In genomic region chr8:64841747-64842406, GRCm38 (mm10) we compare ENCODE assay signal across 11 mouse cellular contexts. TPM values are rescaled to one million over a fixed set of nuclear protein-coding genes. Genes with fewer than 3 reads are reported as not detected.
A peak's percentile ranks its signal among the peaks of the same experiment; 100 is the strongest.
DNase-seq lines count a peak whose midpoint lies in the region; ATAC-seq and TF ChIP-seq lines count a peak whose summit lies in the region.
"Had no signal": no experiment of that assay in that cellular context is flagged by ENCODE, and none has a peak within 500 bp of the region (broad histone marks: within the 10 kb centered on the region; RNA-seq: fewer than 3 reads in every experiment).

No protein-coding gene starts in this region.

- no peak for ATAC-seq in heart, embryonic 11.5 days (replicated peaks; ENCODE audit: insufficient number of reproducible peaks, low FRiP score, low TSS enrichment)
- peak; percentile 75; the same call in 1 of the 2 replicates for ATAC-seq in stomach, postnatal 0 days (ENCODE audit: low FRiP score, low TSS enrichment)
- no peak for ATAC-seq in midbrain, embryonic 16.5 days

- TF ChIP-seq EP300 in stomach, postnatal 0 days (optimal IDR thresholded peaks at IDR 0.05): no peak

- TF ChIP-seq CTCF in stomach, postnatal 0 days (IDR thresholded peaks at IDR 0.05; ENCODE audit: low read depth): no peak

- no peak overlapping the region for H3K4me2 ChIP-seq in heart, embryonic 11.5 days
- H3K4me2 ChIP-seq in stomach, postnatal 0 days (replicated peaks; ENCODE audit: low read depth): no peak overlapping the region
- H3K4me2 ChIP-seq in midbrain, embryonic 16.5 days (ENCODE audit: low read length): no peak overlapping the region
- H3K4me2 ChIP-seq: embryonic facial prominence, embryonic 12.5 days had no signal

- no peak overlapping the region for H3K4me3 ChIP-seq in heart, embryonic 11.5 days (ENCODE audit: low read depth, low read length)
- no peak overlapping the region for H3K4me3 ChIP-seq in stomach, postnatal 0 days (ENCODE audit: low read depth, low read length)
- no peak overlapping the region for H3K4me3 ChIP-seq in midbrain, embryonic 16.5 days (ENCODE audit: low read depth, low read length)
- H3K4me3 ChIP-seq: embryonic facial prominence, embryonic 12.5 days; megakaryocyte, embryonic 14.5 days had no signal

- peak; percentile 58 to 75 for DNase-seq in heart, adult 18-20 months
- DNase-seq in urinary bladder, postnatal 14 days (ENCODE audit: low spot score): peak; percentile 57
- no peak for DNase-seq in urinary bladder, postnatal 10 days (ENCODE audit: low spot score)
- DNase-seq in kidney, postnatal 25 days: peak; percentile 42 to 48
- DNase-seq in stomach, postnatal 0 days (ENCODE audit: low spot score): peak; percentile 53
- no peak for DNase-seq in cerebellum, postnatal 36 days
- DNase-seq: gastrocnemius, postnatal 25 days had no signal

- H3K9me3 ChIP-seq in heart, embryonic 11.5 days (replicated peaks; ENCODE audit: control insufficient read depth, low read length): no peaks in the 10 kb centered on the region
- H3K9me3 ChIP-seq in stomach, postnatal 0 days (ENCODE audit: control insufficient read depth, low read length): no peaks in the 10 kb centered on the region
- no peaks in the 10 kb centered on the region for H3K9me3 ChIP-seq in midbrain, embryonic 16.5 days (replicated peaks; ENCODE audit: control insufficient read depth, low read length, poor library complexity, severe bottlenecking)
- H3K9me3 ChIP-seq: embryonic facial prominence, embryonic 12.5 days; megakaryocyte, embryonic 14.5 days had no signal

- no peaks in the 10 kb centered on the region for H3K36me3 ChIP-seq in heart, embryonic 11.5 days (ENCODE audit: control insufficient read depth, insufficient read depth, low read length)
- H3K36me3 ChIP-seq in stomach, postnatal 0 days (ENCODE audit: control insufficient read depth, insufficient read depth, low read length): no peaks in the 10 kb centered on the region
- H3K36me3 ChIP-seq in midbrain, embryonic 16.5 days (ENCODE audit: control insufficient read depth, insufficient read depth, low read length): no peaks in the 10 kb centered on the region
- H3K36me3 ChIP-seq: embryonic facial prominence, embryonic 12.5 days had no signal

- peaks cover 4% of the 10 kb centered on the region for H3K4me1 ChIP-seq in heart, embryonic 11.5 days (ENCODE audit: control insufficient read depth, insufficient read depth, low read length)
- peaks cover 2% of the 10 kb centered on the region; the same call in 1 of the 2 replicates for H3K4me1 ChIP-seq in stomach, postnatal 0 days (replicated peaks; ENCODE audit: control insufficient read depth, insufficient read depth)
- H3K4me1 ChIP-seq in midbrain, embryonic 16.5 days (ENCODE audit: control insufficient read depth, insufficient read depth, low read length): peaks cover 7% of the 10 kb centered on the region
- H3K4me1 ChIP-seq: embryonic facial prominence, embryonic 12.5 days had no signal

- 80% methylated on average over 13 of the region's 13 CpGs for WGBS in heart, embryonic 11.5 days (ENCODE audit: insufficient replicate concordance)
- 50% methylated on average over 13 of the region's 13 CpGs for WGBS in stomach, postnatal 0 days
- WGBS in midbrain, embryonic 16.5 days: 92% methylated on average over 13 of the region's 13 CpGs

- no peak overlapping the region for H3K9ac ChIP-seq in heart, embryonic 11.5 days (ENCODE audit: low read depth, low read length)
- H3K9ac ChIP-seq in stomach, postnatal 0 days (ENCODE audit: low read length): no peak overlapping the region
- H3K9ac ChIP-seq in midbrain, embryonic 16.5 days (ENCODE audit: low read depth, low read length): no peak overlapping the region
- H3K9ac ChIP-seq: embryonic facial prominence, embryonic 12.5 days had no signal

- H3K27me3 ChIP-seq in heart, embryonic 11.5 days (ENCODE audit: control insufficient read depth, insufficient read depth, low read length): no peaks in the 10 kb centered on the region
- H3K27me3 ChIP-seq in stomach, postnatal 0 days (ENCODE audit: control insufficient read depth, insufficient read depth, low read length): no peaks in the 10 kb centered on the region
- H3K27me3 ChIP-seq in midbrain, embryonic 16.5 days (ENCODE audit: control insufficient read depth, insufficient read depth, low read depth, low read length): no peaks in the 10 kb centered on the region
- H3K27me3 ChIP-seq: embryonic facial prominence, embryonic 12.5 days had no signal

- no peak overlapping the region for H3K27ac ChIP-seq in heart, embryonic 11.5 days (ENCODE audit: low read depth, low read length)
- 0 out of 2 replicates have a peak overlapping the region, but pooled peaks have one; percentile 13 for H3K27ac ChIP-seq in stomach, postnatal 0 days (replicated peaks)
- no peak overlapping the region for H3K27ac ChIP-seq in midbrain, embryonic 16.5 days (ENCODE audit: low read length)
- H3K27ac ChIP-seq: embryonic facial prominence, embryonic 12.5 days had no signal

RNA-seq across cellular contexts. Expression of gene Klhl2, which starts 7.9 kb away (rescaled TPM):
- 10 to 100 TPM; 18.2 to 24.2 TPM for total RNA-seq in heart, adult 18-20 months (2021)
- polyA plus RNA-seq in heart, embryonic 11.5 days (2014; fragmentation: Nextera tagmentation; extraction: Ambion mirVana): 10.8 and 12.6 TPM in 2 replicates
- polyA plus RNA-seq in stomach, postnatal 0 days (2015; fragmentation: Nextera tagmentation; extraction: Ambion mirVana): 13.4 and 14.0 TPM in 2 replicates
- polyA plus RNA-seq in midbrain, embryonic 16.5 days (2015; fragmentation: Nextera tagmentation; extraction: Ambion mirVana): 25.3 and 30.9 TPM in 2 replicates

Comparison
In these comparisons a context has a peak if more than half of its experiments do, and no peak if none do; other contexts are left out.
1. DNase-seq: peak in heart, adult 18-20 months (2 of 2), urinary bladder, postnatal 14 days (single experiment), kidney, postnatal 25 days (2 of 2) and stomach, postnatal 0 days (single experiment); none in urinary bladder, postnatal 10 days (single experiment) and cerebellum, postnatal 36 days (0 of 2).